Mouse (Mus musculus) MEL (cell line): ENCODE measurements around the gene Tead2. TPM values are rescaled to one million over a fixed set of nuclear protein-coding genes. Genes with fewer than 3 reads are reported as not detected.

Source experiments
- DNase-seq: peaks from one replicate; pipeline ENCODE4 v3.0.0; 2011; ENCODE audit warnings: low read depth, low spot score
- H3K27ac ChIP-seq: 2 replicates; pipeline ENCODE4 v1.5.1; 2012; ENCODE audit warnings: low read depth, mild to moderate bottlenecking, control low read depth, low read length, moderate library complexity; ENCODE audit not compliant: control insufficient read depth
- H3K27me3 ChIP-seq, 2 experiments: fragments of 150-350 bp in 1 of 2; sonication (generic) in 1 of 2; 2 replicates each; pipeline ENCODE4 v1.6.1; 2012; ENCODE audit warnings: low read length in 2 of 2, mild to moderate bottlenecking in 2 of 2, improper control_type of control experiment in 1 of 2, moderate library complexity in 1 of 2; ENCODE audit not compliant: insufficient read depth in 2 of 2, control insufficient read depth in 1 of 2
- H3K36me3 ChIP-seq, 2 experiments: 2 replicates each; pipeline ENCODE4 v1.6.1; 2012 to 2014; ENCODE audit warnings: low read length in 2 of 2, improper control_type of control experiment in 1 of 2, inconsistent platforms in 1 of 2, mild to moderate bottlenecking in 1 of 2; ENCODE audit not compliant: insufficient read depth in 2 of 2, control insufficient read depth in 1 of 2
- H3K4me1 ChIP-seq, 2 experiments: fragments of 150-350 bp in 1 of 2; sonication (generic) in 1 of 2; 2 replicates each; pipeline ENCODE4 v1.6.1; 2012; ENCODE audit warnings: low read length in 2 of 2, improper control_type of control experiment in 1 of 2, mild to moderate bottlenecking in 1 of 2; ENCODE audit not compliant: insufficient read depth in 2 of 2, control insufficient read depth in 1 of 2
- H3K4me3 ChIP-seq, 2 experiments: fragments of 150-350 bp in 1 of 2; sonication (generic) in 1 of 2; 2 replicates each; pipeline ENCODE4 v1.5.1; 2012; ENCODE audit warnings: low read depth in 2 of 2, low read length in 2 of 2, mild to moderate bottlenecking in 2 of 2, moderate library complexity in 2 of 2, control low read depth in 1 of 2, improper control_type of control experiment in 1 of 2; ENCODE audit not compliant: control insufficient read depth in 1 of 2, insufficient read depth in 1 of 2
- H3K79me2 ChIP-seq: 2 replicates; pipeline ENCODE4 v1.6.1; 2012; ENCODE audit warnings: mild to moderate bottlenecking, low read length, moderate library complexity; ENCODE audit not compliant: control insufficient read depth, poor library complexity, insufficient read depth
- H3K9ac ChIP-seq: 2 replicates; pipeline ENCODE4 v1.6.1; 2012; ENCODE audit warnings: low read depth, mild to moderate bottlenecking, control low read depth, low read length, moderate library complexity; ENCODE audit not compliant: control insufficient read depth, poor library complexity, severe bottlenecking
- H3K9me3 ChIP-seq: fragments of 150-350 bp; sonication (generic); replicated peaks from 2 replicates; pipeline ENCODE4 v1.6.1; 2012; ENCODE audit warnings: mild to moderate bottlenecking, low read length, improper control_type of control experiment, moderate library complexity; ENCODE audit not compliant: insufficient read depth
- CTCF ChIP-seq, 3 experiments: IDR thresholded peaks in 2 of 3; conservative IDR thresholded peaks in 1 of 3; 2 replicates each; pipeline ENCODE4 v1.5.1; 2011 to 2012; ENCODE audit warnings: low read length in 3 of 3, low read depth in 2 of 3, mild to moderate bottlenecking in 2 of 3, improper control_type of control experiment in 1 of 3, inconsistent platforms in 1 of 3, mixed read lengths in 1 of 3, moderate library complexity in 1 of 3; ENCODE audit not compliant: control insufficient read depth in 1 of 3, insufficient read depth in 1 of 3, poor library complexity in 1 of 3, severe bottlenecking in 1 of 3
- ELF1 ChIP-seq: IDR thresholded peaks from 2 replicates; pipeline ENCODE4 v1.6.1; 2014; ENCODE audit warnings: low read depth, mild to moderate bottlenecking, inconsistent platforms, low read length, improper control_type of control experiment, moderate library complexity
- EP300 ChIP-seq, 2 experiments: IDR thresholded peaks; 2 replicates each; pipeline ENCODE4 v1.6.1; 2011; ENCODE audit warnings: improper control_type of control experiment in 2 of 2, low read length in 2 of 2, low read depth in 1 of 2, mild to moderate bottlenecking in 1 of 2
- ETS1 ChIP-seq: IDR thresholded peaks from 2 replicates; pipeline ENCODE4 v1.6.1; 2012; ENCODE audit warnings: low read depth, mild to moderate bottlenecking, inconsistent platforms, low read length, improper control_type of control experiment, moderate library complexity
- JUND ChIP-seq: IDR thresholded peaks from 2 replicates; pipeline ENCODE4 v1.6.1; 2011; ENCODE audit warnings: low read depth, mild to moderate bottlenecking, improper control_type of control experiment, low read length
- MEF2A ChIP-seq: IDR thresholded peaks from 2 replicates; pipeline ENCODE4 v1.6.1; 2014; ENCODE audit warnings: low read depth, mild to moderate bottlenecking, inconsistent platforms, low read length, improper control_type of control experiment; ENCODE audit not compliant: poor library complexity, insufficient replicate concordance, severe bottlenecking; ENCODE audit errors: extremely low read depth
- MXI1 ChIP-seq: IDR thresholded peaks from 2 replicates; pipeline ENCODE4 v1.6.1; 2011; ENCODE audit warnings: mild to moderate bottlenecking, low read depth, low read length, improper control_type of control experiment
- MYB ChIP-seq: IDR thresholded peaks from 2 replicates; pipeline ENCODE4 v1.6.1; 2011; ENCODE audit warnings: mild to moderate bottlenecking, low read depth, low read length, improper control_type of control experiment
- MYC ChIP-seq: IDR thresholded peaks from 2 replicates; pipeline ENCODE4 v1.6.1; 2011; ENCODE audit warnings: low read depth, mild to moderate bottlenecking, low read length, improper control_type of control experiment, moderate library complexity
- POLR2AphosphoS2 ChIP-seq: IDR thresholded peaks from 2 replicates; pipeline ENCODE4 v1.6.1; 2011; ENCODE audit warnings: low read length, improper control_type of control experiment
- POLR2AphosphoS5 ChIP-seq: IDR thresholded peaks from 2 replicates; pipeline ENCODE4 v1.6.1; 2012; ENCODE audit warnings: low read depth, borderline replicate concordance, mild to moderate bottlenecking, inconsistent platforms, low read length, moderate library complexity, mixed read lengths
- RAD21 ChIP-seq: IDR thresholded peaks from 2 replicates; pipeline ENCODE4 v1.6.1; 2011; ENCODE audit warnings: mild to moderate bottlenecking, low read depth, low read length, improper control_type of control experiment
- TCF12 ChIP-seq: IDR thresholded peaks from 2 replicates; pipeline ENCODE4 v1.6.1; 2014; ENCODE audit warnings: low read depth, mild to moderate bottlenecking, inconsistent platforms, low read length, improper control_type of control experiment, moderate library complexity
- UBTF ChIP-seq: IDR thresholded peaks from 2 replicates; pipeline ENCODE4 v1.6.1; 2012; ENCODE audit warnings: low read depth, mild to moderate bottlenecking, inconsistent platforms, low read length, improper control_type of control experiment, moderate library complexity, borderline replicate concordance; ENCODE audit not compliant: insufficient read depth
- ZNF384 ChIP-seq: IDR thresholded peaks from 2 replicates; pipeline ENCODE4 v1.6.1; 2012; ENCODE audit warnings: low read depth, mild to moderate bottlenecking, inconsistent platforms, low read length, improper control_type of control experiment
- polyA plus RNA-seq, 2 experiments: library from polyadenylated mRNA; stranded (reverse) in 1 of 2; unstranded in 1 of 2; fragments of >175 nt in 1 of 2; fragments of >200 nt in 1 of 2; gene quantifications; 2 replicates each; pipeline versions ENCODE4 v1.2.1 to v1.2.4; 2012; ENCODE audit warnings: low replicate concordance in 2 of 2, low read depth in 1 of 2; ENCODE audit not compliant: insufficient read length in 2 of 2, insufficient read depth in 1 of 2, missing spikeins in 1 of 2
- total RNA-seq: library from RNA; depleted of rRNA; stranded (reverse); fragments of 300-350 nt; gene quantifications from 2 replicates; pipeline ENCODE4 v1.2.3, GENCODE M21; 2012

Gene Tead2
- total and polyA plus RNA-seq, 3 experiments, result 0.19 to 0.38 TPM; not detected in 1

DNA sequence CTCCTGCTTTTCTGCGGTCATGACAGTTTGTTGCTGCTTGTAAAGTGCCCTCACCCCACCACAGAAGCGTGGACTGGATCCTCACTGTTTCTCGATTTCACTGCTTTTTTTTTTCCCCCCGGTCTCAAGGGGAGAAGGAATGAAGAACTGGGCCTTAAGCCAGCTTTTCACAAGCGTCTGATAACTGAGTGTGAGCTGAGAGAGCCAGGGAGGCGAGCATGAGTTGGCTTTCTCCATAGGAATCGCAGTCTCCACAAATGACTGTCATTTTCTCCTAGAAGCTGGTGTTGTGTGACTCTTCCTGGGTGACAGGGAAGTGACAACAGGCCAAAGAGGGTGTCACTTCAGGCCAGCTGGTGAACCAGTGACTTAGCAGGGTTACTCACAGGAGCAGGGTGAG is 46.7 kb downstream of the Tead2 start:
- Histone ChIP-seq H3K79me2 (no peaks in the 10 kb centered on the region), H3K4me1 (no peaks in the 10 kb centered on the region), H3K36me3 (no peaks in the 10 kb centered on the region), H3K4me3 (no peak overlapping the region), H3K27ac (no peak overlapping the region), H3K9ac (no peak overlapping the region), H3K27me3 (peaks cover 7 to 11% of the 10 kb centered on the region in 2 experiments), H3K9me3 (no peaks in the 10 kb centered on the region)
- DNase-seq, result peak; percentile 42
- TF ChIP-seq ELF1 (no peak), ETS1 (0 out of 2 replicates have a peak, but pooled peaks have one; percentile 15), ZNF384 (peak; percentile 60; the same call in 1 of the 2 replicates), UBTF (no peak), CTCF (IDR thresholded peaks at IDR 0.05 in 2 of 3, conservative IDR thresholded peaks at IDR 0.05 in 1 of 3; ENCODE audit: control insufficient read depth in 1 of 3, insufficient read depth in 1 of 3, low read depth in 2 of 3, low read length in 3 of 3, poor library complexity in 1 of 3, severe bottlenecking in 1 of 3) (no peak)

DNA sequence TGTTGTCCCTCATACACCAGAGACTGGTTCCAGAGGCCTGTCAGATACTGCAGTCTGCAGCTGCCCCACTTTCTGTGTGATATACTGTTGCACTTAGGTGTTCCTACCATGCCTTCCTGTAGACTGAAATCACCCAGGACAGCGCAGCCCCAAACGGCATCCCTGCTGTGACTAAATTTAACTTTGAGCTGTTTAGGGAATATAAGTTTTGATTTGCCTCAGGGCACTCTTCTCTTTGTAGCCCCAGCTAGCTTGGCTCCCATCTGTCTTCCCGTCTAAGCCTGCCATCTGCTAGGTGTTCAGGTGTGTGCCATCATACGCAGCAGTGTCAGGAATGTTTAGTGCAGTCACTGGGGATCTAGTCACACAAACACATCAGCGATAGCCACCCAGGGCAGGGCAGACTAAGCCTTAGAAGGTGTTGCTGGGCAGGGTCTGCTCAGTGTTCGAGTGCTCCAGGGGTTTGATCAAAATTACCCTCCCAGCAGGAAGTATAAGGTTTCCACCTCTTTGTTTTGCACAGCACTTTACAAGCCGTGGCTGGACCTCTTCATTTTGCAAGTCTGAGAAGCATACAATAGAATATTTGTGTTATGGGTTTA is 47.6 kb downstream of the Tead2 start:
- H3K4me1 ChIP-seq, result no peaks in the 10 kb centered on the region
- peaks cover 5 to 14% of the 10 kb centered on the region in 2 experiments for H3K27me3 ChIP-seq
- no peak for TF ChIP-seq JUND
- no peak for TF ChIP-seq ELF1
- TF ChIP-seq RAD21, result no peak
- TF ChIP-seq MXI1, result no peak
- TF ChIP-seq MYC, result no peak
- no peak for TF ChIP-seq MEF2A
- TF ChIP-seq TCF12, result no peak
- no peak for TF ChIP-seq EP300 (IDR thresholded peaks at IDR 0.05; ENCODE audit: low read depth in 1 of 2, low read length in 2 of 2)
- no peak for TF ChIP-seq POLR2AphosphoS2
- TF ChIP-seq MYB, result no peak
- TF ChIP-seq POLR2AphosphoS5, result no peak
- no peak overlapping the region for H3K27ac ChIP-seq
- H3K4me3 ChIP-seq, result no peak overlapping the region
- no peaks in the 10 kb centered on the region for H3K79me2 ChIP-seq
- DNase-seq, result no peak
- H3K9me3 ChIP-seq, result no peaks in the 10 kb centered on the region
- H3K36me3 ChIP-seq, result no peaks in the 10 kb centered on the region
- H3K9ac ChIP-seq, result no peak overlapping the region
